Mouse (Mus musculus): ENCODE measurements around the gene Smc1b. TPM values are rescaled to one million over a fixed set of nuclear protein-coding genes. Genes with fewer than 3 reads are reported as not detected.

Gene Smc1b
- polyA plus RNA-seq, 1 experiment from 2014 or later: not detected

Other genes starting within 250 kb of the Smc1b start
- 0.87 and 0.88 TPM in 2 replicates for gene Gm29666, start 211.9 kb downstream of the Smc1b start, polyA plus RNA-seq (2015; fragmentation: Nextera tagmentation; extraction: Ambion mirVana)
- 27.4 and 30.7 TPM in 2 replicates for gene Nup50, start 208.6 kb downstream of the Smc1b start, polyA plus RNA-seq (2015; fragmentation: Nextera tagmentation; extraction: Ambion mirVana)
- 17.4 and 18.8 TPM in 2 replicates for gene 5031439G07Rik, start 143.4 kb downstream of the Smc1b start, polyA plus RNA-seq (2015; fragmentation: Nextera tagmentation; extraction: Ambion mirVana)
- 0.59 and 0.65 TPM in 2 replicates for gene Upk3a, start 114.8 kb downstream of the Smc1b start, polyA plus RNA-seq (2015; fragmentation: Nextera tagmentation; extraction: Ambion mirVana)
- gene Fam118a, start 103.0 kb downstream of the Smc1b start, polyA plus RNA-seq (2015; fragmentation: Nextera tagmentation; extraction: Ambion mirVana): 25.6 and 28.2 TPM in 2 replicates
- gene Ribc2, start 114 bp upstream of the Smc1b start, polyA plus RNA-seq (2015; fragmentation: Nextera tagmentation; extraction: Ambion mirVana): 0.34 and 0.57 TPM in 2 replicates
- gene Fbln1, start 74.0 kb upstream of the Smc1b start, polyA plus RNA-seq (2015; fragmentation: Nextera tagmentation; extraction: Ambion mirVana): 71.0 and 77.0 TPM in 2 replicates
- gene Atxn10, start 204.3 kb upstream of the Smc1b start, polyA plus RNA-seq (2015; fragmentation: Nextera tagmentation; extraction: Ambion mirVana): 496 and 516 TPM in 2 replicates